Mouse (Mus musculus): ENCODE measurements around the gene 3830403N18Rik. TPM values are rescaled to one million over a fixed set of nuclear protein-coding genes. Genes with fewer than 3 reads are reported as not detected.
"Not testable (repeated sequence)": the region's sequence is repeated elsewhere in the genome, so short reads cannot be mapped to it uniquely, and the experiment has no call there.

3830403N18Rik gene
- not detected in 2 replicates for polyA plus RNA-seq (2012)

- H3K36me3 ChIP-seq (ENCODE audit: control insufficient read depth); H3K4me1 ChIP-seq (ENCODE audit: control insufficient read depth); H3K4me3 ChIP-seq (replicated peaks); H3K27me3 ChIP-seq (ENCODE audit: control insufficient read depth); H3K9me3 ChIP-seq (ENCODE audit: control insufficient read depth, low read length): not testable (repeated sequence)
Observed at GRCm38 (mm10) chrX:56136336-56136909, at the start of gene 3830403N18Rik. TSS of gene 3830403N18Rik (plus strand) at chrX:56136572.

- H3K4me1 ChIP-seq (ENCODE audit: control insufficient read depth): no peaks in the 10 kb centered on the region
- H3K36me3 ChIP-seq (ENCODE audit: control insufficient read depth): no peaks in the 10 kb centered on the region
- H3K9me3 ChIP-seq (ENCODE audit: control insufficient read depth, low read length): no peaks in the 10 kb centered on the region; the same call in 1 of the 2 replicates
- no peak overlapping the region for H3K4me3 ChIP-seq (replicated peaks)
- H3K27me3 ChIP-seq (ENCODE audit: control insufficient read depth): no peaks in the 10 kb centered on the region
- TF ChIP-seq TAL1 (IDR thresholded peaks at IDR 0.05; ENCODE audit: low read length): no peak
- TF ChIP-seq GATA1 (IDR thresholded peaks at IDR 0.05; ENCODE audit: low read length): no peak
Observed at GRCm38 (mm10) chrX:56151396-56151795, 15.0 kb downstream of the 3830403N18Rik start.

GRCm38 (mm10) chrX:56186449-56186848 lies 50.1 kb downstream of the 3830403N18Rik start:
- H3K4me1 ChIP-seq (ENCODE audit: control insufficient read depth); H3K4me3 ChIP-seq (replicated peaks): not testable (repeated sequence)

More at GRCm38 (mm10) chrX:56186449-56186848, 50.1 kb downstream of the 3830403N18Rik start:
- not testable (repeated sequence) for H3K27me3 ChIP-seq (ENCODE audit: control insufficient read depth); H3K9me3 ChIP-seq (ENCODE audit: control insufficient read depth, low read length); H3K36me3 ChIP-seq (ENCODE audit: control insufficient read depth)

Other genes starting within 250 kb of the 3830403N18Rik start
- not detected in 2 replicates for gene Gm773, start 76.3 kb downstream of the 3830403N18Rik start, polyA plus RNA-seq (2012)
- not detected in 2 replicates for gene Zfp449, start 209.8 kb downstream of the 3830403N18Rik start, polyA plus RNA-seq (2012)
- gene Smim10l2a, start 238.0 kb downstream of the 3830403N18Rik start, polyA plus RNA-seq (2012): not detected in 2 replicates